22 mouse cellular contexts compared by ENCODE assay signal in genomic region chr8:94826210-94826609, GRCm38 (mm10). TPM values are rescaled to one million over a fixed set of nuclear protein-coding genes. Genes with fewer than 3 reads are reported as not detected.
A peak's percentile ranks its signal among the peaks of the same experiment; 100 is the strongest.
DNase-seq lines count a peak whose midpoint lies in the region; ATAC-seq and TF ChIP-seq lines count a peak whose summit lies in the region.
"Had no signal": no experiment of that assay in that cellular context is flagged by ENCODE, and none has a peak within 500 bp of the region (broad histone marks: within the 10 kb centered on the region; RNA-seq: fewer than 3 reads in every experiment).

No protein-coding gene starts in this region.

- 0 out of 2 replicates have a peak overlapping the region, but pooled peaks have one; percentile 16 for H3K27ac ChIP-seq in embryonic fibroblast, embryonic 13.5 days (ENCODE audit: insufficient read depth, low read length)
- H3K27ac ChIP-seq: embryonic facial prominence, embryonic 13.5 days; embryonic facial prominence, embryonic 15.5 days; forebrain, embryonic 13.5 days; forebrain, embryonic 15.5 days had no signal

- peak; percentile 57 for ATAC-seq in CD4-positive, CD25-positive, alpha-beta regulatory T cell, adult 4 months
- peak; percentile 59 for ATAC-seq in inflammation-experienced regulatory T-cells, adult 6 months
- ATAC-seq: forebrain, embryonic 13.5 days; forebrain, embryonic 15.5 days; forebrain, postnatal 0 days had no signal

- H3K4me1 ChIP-seq in embryonic fibroblast, embryonic 13.5 days (ENCODE audit: control insufficient read depth, insufficient read depth, low read length): peaks cover 3% of the 10 kb centered on the region; the same call in 1 of the 2 replicates
- H3K4me1 ChIP-seq: embryonic facial prominence, embryonic 13.5 days; forebrain, embryonic 13.5 days; forebrain, embryonic 15.5 days had no signal

- DNase-seq in urinary bladder, postnatal 10 days (ENCODE audit: low spot score): no peak
- no peak for DNase-seq in embryo, embryonic 10 days (ENCODE audit: low spot score)
- DNase-seq in thymus, postnatal 14 days: no peak
- DNase-seq: adrenal gland, adult 8-10 months; adrenal gland, postnatal 14 days; adrenal gland, postnatal 36 days; cerebellum, adult 11-12 months; cerebellum, adult 2 months; cerebellum, adult 9-10 months; cerebellum, postnatal 10 days; cerebellum, postnatal 25 days; embryo, embryonic 11 days; forebrain, postnatal 0 days had no signal

- no peak overlapping the region for H3K4me3 ChIP-seq in embryonic fibroblast, embryonic 13.5 days (ENCODE audit: insufficient read depth, low read length)
- H3K4me3 ChIP-seq: embryonic facial prominence, embryonic 13.5 days; embryonic facial prominence, embryonic 15.5 days; forebrain, embryonic 13.5 days; forebrain, embryonic 15.5 days had no signal

- no peak for TF ChIP-seq CTCF in embryonic fibroblast, embryonic 13.5 days (IDR thresholded peaks at IDR 0.05; ENCODE audit: borderline replicate concordance, insufficient read depth, low read length)

- TF ChIP-seq POLR2A in embryonic fibroblast, embryonic 13.5 days (IDR thresholded peaks at IDR 0.05; ENCODE audit: low read depth, low read length): no peak

RNA-seq across cellular contexts. Expression of gene Coq9, which starts 11.9 kb away (rescaled TPM):
- polyA plus RNA-seq in CD4-positive, CD25-positive, alpha-beta regulatory T cell, adult 4 months (2017; shearing (Covaris generic)): 10 to 100 TPM; 45.6 to 67.5 TPM
- 46.5 and 48.9 TPM in 2 replicates for polyA plus RNA-seq in embryonic fibroblast, embryonic 13.5 days (2011; ENCODE audit: insufficient read length, low read depth, missing spikeins)
- polyA plus RNA-seq in inflammation-experienced regulatory T-cells, adult 6 months (2017; shearing (Covaris generic)): 10 to 100 TPM; 35.5 to 40.6 (median 37.5) TPM

RNA-seq across cellular contexts. Expression of gene Ciapin1, which starts 11.9 kb away (rescaled TPM):
- polyA plus RNA-seq in CD4-positive, CD25-positive, alpha-beta regulatory T cell, adult 4 months (2017; shearing (Covaris generic)): 100 to 1,000 TPM in 1 of 2 experiments, 10 to 100 TPM in 1; 79.2 to 108 TPM
- 27.6 and 35.3 TPM in 2 replicates for polyA plus RNA-seq in embryonic fibroblast, embryonic 13.5 days (2011; ENCODE audit: insufficient read length, low read depth, missing spikeins)
- 100 to 1,000 TPM; 107 to 149 (median 110) TPM for polyA plus RNA-seq in inflammation-experienced regulatory T-cells, adult 6 months (2017; shearing (Covaris generic))

RNA-seq across cellular contexts. Expression of gene Ccl17, which starts 16.0 kb away (rescaled TPM):
- polyA plus RNA-seq in CD4-positive, CD25-positive, alpha-beta regulatory T cell, adult 4 months (2017; shearing (Covaris generic)): not detected
- polyA plus RNA-seq in embryonic fibroblast, embryonic 13.5 days (2011; ENCODE audit: insufficient read length, low read depth, missing spikeins): not detected in 2 replicates
- polyA plus RNA-seq in inflammation-experienced regulatory T-cells, adult 6 months (2017; shearing (Covaris generic)): not detected
- polyA plus RNA-seq: embryonic facial prominence, embryonic 11.5 days; embryonic facial prominence, embryonic 13.5 days; embryonic facial prominence, embryonic 15.5 days; forebrain, embryonic 11.5 days; forebrain, embryonic 13.5 days had no signal

RNA-seq across cellular contexts. Expression of gene Polr2c, which starts 31.0 kb away (rescaled TPM):
- polyA plus RNA-seq in CD4-positive, CD25-positive, alpha-beta regulatory T cell, adult 4 months (2017; shearing (Covaris generic)): 100 to 1,000 TPM in 1 of 2 experiments, 10 to 100 TPM in 1; 87.2 to 106 TPM
- polyA plus RNA-seq in embryonic fibroblast, embryonic 13.5 days (2011; ENCODE audit: insufficient read length, low read depth, missing spikeins): 84.6 and 92.0 TPM in 2 replicates
- polyA plus RNA-seq in inflammation-experienced regulatory T-cells, adult 6 months (2017; shearing (Covaris generic)): 100 to 1,000 TPM in 2 of 3 experiments, 10 to 100 TPM in 1; 85.4 to 108 (median 104) TPM

RNA-seq across cellular contexts. Expression of gene Dok4, which starts 49.9 kb away (rescaled TPM):
- polyA plus RNA-seq in CD4-positive, CD25-positive, alpha-beta regulatory T cell, adult 4 months (2017; shearing (Covaris generic)): 1 to 10 TPM in 1 of 2 experiments, under 1 TPM in 1; 0.92 to 1.1 TPM
- 8.7 and 9.3 TPM in 2 replicates for polyA plus RNA-seq in embryonic fibroblast, embryonic 13.5 days (2011; ENCODE audit: insufficient read length, low read depth, missing spikeins)
- under 1 TPM; 0.35 to 0.50 (median 0.50) TPM for polyA plus RNA-seq in inflammation-experienced regulatory T-cells, adult 6 months (2017; shearing (Covaris generic))
